Mouse (Mus musculus) ES-Bruce4 (cell line): ENCODE measurements at regions not wholly inside any gene's neighbourhood (a gene's known extent, or its start where the extent isn't known, plus 50 kb on each side); places are given as distances from the start of the nearest gene placed in this dataset.

Source experiments
- H3K27ac ChIP-seq: 2 replicates; pipeline ENCODE4 v1.5.1; 2012; ENCODE audit warnings: low read length, inconsistent platforms; ENCODE audit not compliant: insufficient read depth
- H3K27me3 ChIP-seq: 2 replicates; pipeline ENCODE4 v1.6.1; 2012; ENCODE audit warnings: mild to moderate bottlenecking, low read length, inconsistent platforms; ENCODE audit not compliant: control insufficient read depth, poor library complexity, insufficient read depth, severe bottlenecking
- H3K36me3 ChIP-seq: 2 replicates; pipeline ENCODE4 v1.6.1; 2012; ENCODE audit warnings: inconsistent platforms, mild to moderate bottlenecking, low read length, moderate library complexity; ENCODE audit not compliant: control insufficient read depth, poor library complexity, insufficient read depth, severe bottlenecking
- H3K4me1 ChIP-seq: one replicate; pipeline ENCODE4 v1.8.1; 2011; ENCODE audit warnings: low read length; ENCODE audit not compliant: control insufficient read depth, insufficient read depth
- H3K4me3 ChIP-seq: 2 replicates; pipeline ENCODE4 v1.5.1; 2011; ENCODE audit warnings: low read depth, mild to moderate bottlenecking, low read length
- H3K9ac ChIP-seq: 2 replicates; pipeline ENCODE4 v1.6.1; 2012; ENCODE audit warnings: low read depth, mild to moderate bottlenecking, inconsistent platforms; ENCODE audit not compliant: poor library complexity, severe bottlenecking
- H3K9me3 ChIP-seq: replicated peaks from 2 replicates; pipeline ENCODE4 v1.6.1; 2012; ENCODE audit warnings: mild to moderate bottlenecking, low read length, inconsistent platforms; ENCODE audit not compliant: control insufficient read depth, poor library complexity, insufficient read depth, severe bottlenecking
- CTCF ChIP-seq: IDR thresholded peaks from one replicate; pipeline ENCODE4 v1.8.1; 2011; ENCODE audit warnings: low read depth, low read length
- EP300 ChIP-seq: IDR thresholded peaks from 2 replicates; pipeline ENCODE4 v1.6.1; 2011; ENCODE audit warnings: low read depth, low read length; ENCODE audit not compliant: insufficient read depth
- POLR2A ChIP-seq: IDR thresholded peaks from one replicate; pipeline ENCODE4 v1.8.1; 2011; ENCODE audit warnings: low read length; ENCODE audit not compliant: insufficient read depth

DNA sequence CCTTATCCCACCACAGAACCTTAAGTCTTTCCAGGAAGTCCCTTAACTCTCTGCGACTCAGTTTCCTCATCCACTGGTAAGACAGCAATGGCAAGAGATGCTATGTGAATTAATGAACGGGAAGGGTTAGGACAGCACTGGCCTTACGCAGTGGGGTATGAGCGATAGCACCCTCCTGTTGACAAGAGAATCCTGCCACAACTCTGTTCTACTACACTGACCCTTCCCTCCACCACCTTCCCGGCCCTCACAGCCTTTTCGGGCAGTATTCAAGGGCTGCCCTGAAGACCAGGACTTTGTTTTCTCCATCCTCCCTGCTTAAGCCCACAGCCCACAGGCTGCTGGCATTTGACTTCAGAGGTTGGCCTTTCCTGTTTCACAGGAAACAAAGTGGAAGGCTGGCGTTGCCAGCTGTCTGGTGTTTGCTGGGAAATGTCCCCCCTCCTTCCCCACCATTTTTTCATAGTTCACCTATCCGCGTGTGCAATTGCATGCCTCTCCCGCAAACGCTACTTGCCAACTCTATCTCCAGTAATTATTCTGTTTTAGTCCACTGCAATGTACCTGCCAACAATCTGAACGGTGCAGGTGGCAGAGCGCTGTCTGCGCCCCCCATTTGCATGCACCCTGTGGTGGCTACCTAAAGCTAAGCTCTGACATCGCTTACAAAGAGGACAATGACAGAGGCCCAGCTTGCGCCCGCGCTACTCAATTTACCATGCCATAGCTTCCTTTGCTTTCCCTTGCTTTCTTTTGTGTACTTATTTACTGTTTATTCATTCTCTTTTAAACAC is 251.2 kb upstream of the Sp8 start:
- TF ChIP-seq CTCF = no peak
- TF ChIP-seq EP300 = no peak
- TF ChIP-seq POLR2A = no peak
- Histone ChIP-seq H3K9ac (no peak overlapping the region), H3K36me3 (no peaks in the 10 kb centered on the region), H3K4me3 (peak overlapping the region; percentile 20; the same call in 1 of the 2 replicates), H3K4me1 (no peaks in the 10 kb centered on the region), H3K27ac (no peak overlapping the region), H3K9me3 (0 out of 2 replicates have a peak, but pooled peaks cover 2% of the 10 kb centered on the region), H3K27me3 (no peaks in the 10 kb centered on the region)

DNA sequence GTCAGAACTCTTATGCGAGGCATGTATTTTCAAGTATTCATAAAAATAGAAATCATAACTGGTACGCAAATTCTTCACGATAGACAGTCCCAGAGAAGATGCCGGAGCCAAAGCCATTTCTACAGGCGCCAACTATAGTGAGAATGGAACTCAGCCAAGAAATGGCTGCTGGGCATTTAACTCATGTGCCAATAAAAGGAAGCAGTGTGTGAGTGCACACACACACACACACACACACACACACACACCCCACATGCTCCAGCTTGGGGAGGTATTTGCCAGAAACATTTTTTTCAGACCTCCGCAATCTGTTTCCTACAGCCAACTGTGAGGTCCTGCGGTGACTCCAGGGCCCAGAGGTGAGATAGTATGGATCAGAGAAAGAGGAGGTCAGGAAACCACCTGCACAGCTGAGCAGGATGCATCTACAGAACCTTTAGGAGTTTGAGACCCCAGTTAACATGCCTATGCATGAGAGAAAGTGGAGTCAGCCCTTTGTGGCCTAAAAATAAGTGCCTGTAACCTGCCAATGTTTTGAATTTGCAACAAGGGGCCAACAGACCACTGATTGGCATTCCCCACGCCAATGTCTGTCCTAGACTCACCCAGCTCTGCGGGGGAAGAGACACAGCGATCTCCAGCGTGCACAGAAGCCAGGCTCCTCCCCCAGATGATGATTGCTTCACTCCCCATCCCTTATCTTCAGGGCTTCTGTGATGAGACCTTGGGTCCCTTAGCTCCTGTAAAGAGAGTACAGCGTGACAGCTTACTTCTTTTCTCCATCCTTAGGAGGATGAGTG is 262.1 kb upstream of the Sp8 start:
- Histone ChIP-seq H3K9me3 (no peaks in the 10 kb centered on the region; the same call in 1 of the 2 replicates), H3K36me3 (no peaks in the 10 kb centered on the region), H3K4me3 (no peak overlapping the region), H3K9ac (no peak overlapping the region), H3K4me1 (no peaks in the 10 kb centered on the region), H3K27ac (no peak overlapping the region), H3K27me3 (no peaks in the 10 kb centered on the region)
- no peak for TF ChIP-seq POLR2A
- no peak for TF ChIP-seq EP300
- TF ChIP-seq CTCF = no peak

DNA sequence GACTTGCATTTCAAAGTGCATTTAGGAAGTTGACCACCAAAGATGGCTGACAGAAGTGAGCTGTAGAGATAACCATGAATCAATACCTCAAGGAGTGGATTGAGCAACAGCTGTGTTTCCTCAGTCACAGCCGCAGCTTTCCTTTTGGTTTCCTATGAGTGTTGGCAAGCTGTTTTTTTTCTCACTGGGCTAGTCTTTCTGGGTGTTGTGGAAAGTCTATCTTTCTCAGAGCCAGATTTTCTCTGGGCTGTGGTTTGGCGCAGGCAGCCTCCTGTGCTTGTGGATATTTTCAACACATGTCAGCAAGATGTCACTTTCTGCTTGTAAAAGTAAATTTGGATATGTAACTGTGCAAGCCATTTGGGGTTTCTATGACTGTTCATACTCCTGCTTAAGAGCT is 268.6 kb upstream of the Sp4 start:
- Histone ChIP-seq H3K4me3 (no peak overlapping the region), H3K36me3 (no peaks in the 10 kb centered on the region), H3K27ac (no peak overlapping the region), H3K4me1 (no peaks in the 10 kb centered on the region), H3K9ac (no peak overlapping the region), H3K27me3 (no peaks in the 10 kb centered on the region), H3K9me3 (no peaks in the 10 kb centered on the region)
- TF ChIP-seq EP300 (no peak), POLR2A (no peak), CTCF (no peak)

DNA sequence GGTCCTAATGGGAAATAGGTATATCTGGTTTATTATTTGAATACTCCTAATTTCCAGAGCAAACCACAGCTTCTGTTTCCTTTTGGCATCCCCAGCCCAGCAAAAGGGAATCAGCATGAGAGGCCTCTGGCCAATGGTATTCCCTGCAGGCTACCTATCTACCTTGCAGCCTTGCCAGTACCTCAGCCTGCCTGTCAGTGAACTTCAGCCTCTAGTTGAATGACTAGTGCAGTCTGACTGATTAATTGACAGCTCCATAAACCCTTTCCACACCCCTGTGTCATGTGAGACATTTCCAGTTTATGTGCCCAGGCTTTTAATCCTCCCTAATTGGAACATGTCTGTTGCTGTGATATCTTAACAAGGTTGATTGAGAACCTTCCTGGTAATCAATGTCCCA is 265.4 kb upstream of the Sp4 start:
- H3K27me3 ChIP-seq = peaks cover 2% of the 10 kb centered on the region; the same call in 1 of the 2 replicates
- TF ChIP-seq EP300 (no peak), CTCF (no peak), POLR2A (no peak)
- H3K4me1 ChIP-seq = no peaks in the 10 kb centered on the region
- H3K27ac ChIP-seq = no peak overlapping the region
- no peaks in the 10 kb centered on the region for H3K36me3 ChIP-seq
- no peaks in the 10 kb centered on the region for H3K9me3 ChIP-seq
- H3K9ac ChIP-seq = no peak overlapping the region
- no peak overlapping the region for H3K4me3 ChIP-seq

DNA sequence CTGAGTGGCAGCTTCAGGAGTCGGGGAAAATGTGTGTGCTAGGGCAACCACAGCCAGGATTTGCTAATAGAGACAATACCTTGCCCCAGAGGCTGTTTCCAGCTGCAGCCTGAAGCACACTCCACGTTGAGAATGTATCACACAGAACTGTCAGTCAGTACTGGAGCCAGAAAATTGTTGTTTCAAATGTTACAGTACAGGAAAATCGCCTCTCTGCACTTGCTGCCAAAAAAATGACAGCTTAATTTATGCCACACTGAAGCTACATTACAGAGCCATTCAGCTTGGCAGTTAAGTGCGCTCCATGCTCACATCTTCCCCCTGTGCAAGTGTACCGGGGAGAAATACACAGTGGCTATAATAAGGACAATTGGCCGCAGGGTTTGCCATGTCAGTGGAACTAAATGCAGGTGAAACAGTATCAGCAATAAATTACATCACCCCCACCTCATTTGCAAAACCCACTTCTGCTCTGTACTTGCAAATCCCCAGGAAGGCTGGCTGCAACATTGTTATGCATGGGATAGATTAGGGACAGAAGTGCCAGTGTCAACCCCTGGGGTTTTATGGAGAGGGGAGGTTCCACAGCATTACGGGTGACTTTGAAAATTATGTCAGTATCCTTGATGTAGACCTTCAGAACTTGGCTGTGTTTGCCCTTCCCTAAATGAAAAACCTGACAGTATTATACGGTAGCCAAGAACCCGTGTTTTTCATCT is 263.3 kb upstream of the Sp4 start:
- Histone ChIP-seq H3K27ac (no peak overlapping the region), H3K4me1 (no peaks in the 10 kb centered on the region), H3K9me3 (no peaks in the 10 kb centered on the region), H3K4me3 (no peak overlapping the region), H3K9ac (no peak overlapping the region), H3K36me3 (no peaks in the 10 kb centered on the region), H3K27me3 (peaks cover 2% of the 10 kb centered on the region; the same call in 1 of the 2 replicates)
- TF ChIP-seq CTCF (no peak), POLR2A (no peak), EP300 (no peak)
